Mouse (Mus musculus): ENCODE results near the gene Cdk6. TPM values are rescaled to one million over a fixed set of nuclear protein-coding genes. Genes with fewer than 3 reads are reported as not detected.

Cdk6 gene
- total RNA-seq, 2 experiments from 2014 or later = 1.4 to 2.1 TPM

DNA sequence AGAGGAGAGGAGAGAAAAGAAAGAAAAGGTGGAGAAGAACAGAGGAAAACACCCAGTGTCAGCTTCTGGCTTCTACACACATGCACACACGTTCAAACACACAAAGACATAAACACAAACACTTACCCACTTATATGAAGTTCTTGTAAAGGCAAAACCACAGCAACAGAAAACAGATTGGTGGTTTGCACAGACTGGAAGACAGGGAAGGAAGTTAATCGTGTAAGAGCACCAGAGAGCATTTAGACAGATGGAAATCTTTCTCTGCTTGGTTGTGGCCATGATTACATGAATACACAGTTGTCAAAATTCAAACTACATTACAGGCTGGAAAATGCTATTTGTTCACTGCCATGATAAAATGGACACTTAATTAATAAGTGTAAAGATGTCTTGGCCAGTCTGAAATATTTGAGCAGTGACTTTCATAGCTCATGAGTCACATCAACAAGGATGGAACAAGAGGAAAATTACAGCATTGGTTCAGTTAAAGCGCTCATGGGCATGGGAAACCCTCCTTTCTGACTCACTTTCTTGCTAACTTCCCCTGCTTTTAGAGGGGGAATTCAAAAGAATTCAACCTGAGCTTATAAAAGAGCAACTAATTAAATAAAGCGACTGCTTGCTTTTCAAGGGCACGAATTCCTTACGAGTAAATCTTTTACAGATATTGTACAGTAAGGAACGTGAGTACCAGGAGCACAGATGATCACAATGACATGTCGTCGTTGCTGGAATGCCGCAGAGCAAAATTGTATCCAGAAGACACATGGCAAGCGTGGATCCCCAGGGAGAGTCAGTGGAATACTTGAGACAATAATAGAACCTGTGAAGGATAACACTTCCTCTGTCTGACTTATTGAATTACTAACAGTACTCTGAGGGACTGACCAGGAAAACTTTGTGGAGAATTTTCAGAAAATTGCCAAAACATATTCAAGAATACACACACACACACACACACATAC is 197.5 kb downstream of the Cdk6 start:
- no peak for DNase-seq
- intact Hi-C loops (cut with DNase I) = no loop called here

GRCm38 (mm10) chr5:3541871-3542270 is 200.6 kb downstream of the Cdk6 start:
- DNase-seq = no peak
- intact Hi-C loops (cut with DNase I) = no loop called here

- intact Hi-C loops (cut with DNase I) = no loop called here
- DNase-seq = peak; percentile 94 to 96
Observed at GRCm38 (mm10) chr5:3543629-3544479, 202.6 kb downstream of the Cdk6 start, which contains the start of gene Fam133b. TSS of gene Fam133b (plus strand) at chr5:3543833.

- DNase-seq = no peak
- intact Hi-C loops (cut with DNase I) = no loop called here
Observed at GRCm38 (mm10) chr5:3544480-3544769, 203.1 kb downstream of the Cdk6 start.

DNA sequence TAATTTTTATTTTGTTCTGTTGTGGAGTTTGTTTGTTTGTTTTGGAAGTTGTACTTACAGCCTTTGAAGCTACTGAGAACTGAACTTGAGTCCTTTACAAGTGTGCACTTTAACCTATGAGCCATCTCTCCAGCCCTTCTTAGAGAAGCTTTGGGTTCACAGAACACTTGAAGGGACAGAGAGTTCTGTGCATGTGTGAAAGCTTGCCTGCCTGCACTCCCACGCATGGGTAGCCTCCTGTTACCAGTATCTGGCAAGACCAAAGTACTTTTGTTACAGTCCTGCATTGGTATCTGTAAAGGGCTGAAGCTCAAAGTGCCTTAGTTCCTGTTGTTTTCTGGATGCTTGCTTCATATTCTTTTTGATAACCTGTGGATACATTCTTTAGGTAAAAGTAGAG is 204.9 kb downstream of the Cdk6 start:
- no peak for DNase-seq
- intact Hi-C loops (cut with DNase I) = no loop called here

DNA sequence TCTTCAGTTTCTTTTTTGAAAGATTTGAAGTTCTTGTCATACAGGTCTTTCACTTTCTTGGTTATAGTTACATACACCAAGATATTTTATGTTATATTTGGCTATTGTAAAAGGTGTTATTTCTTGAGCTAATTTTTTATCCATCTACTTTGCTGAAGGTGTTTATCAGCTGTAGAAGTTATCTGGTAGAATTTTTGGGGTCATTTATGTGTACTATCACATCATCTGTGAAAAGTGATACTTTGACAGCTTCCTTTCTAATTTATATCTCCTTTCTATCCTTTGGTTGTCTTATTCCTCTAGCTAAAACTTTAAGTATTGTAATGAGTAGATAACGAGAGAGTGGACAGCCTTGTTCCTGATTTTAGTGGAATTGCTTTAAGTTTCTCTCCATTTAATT is 210.2 kb downstream of the Cdk6 start:
- intact Hi-C loops (cut with DNase I) = no loop called here
- DNase-seq = no peak

DNA sequence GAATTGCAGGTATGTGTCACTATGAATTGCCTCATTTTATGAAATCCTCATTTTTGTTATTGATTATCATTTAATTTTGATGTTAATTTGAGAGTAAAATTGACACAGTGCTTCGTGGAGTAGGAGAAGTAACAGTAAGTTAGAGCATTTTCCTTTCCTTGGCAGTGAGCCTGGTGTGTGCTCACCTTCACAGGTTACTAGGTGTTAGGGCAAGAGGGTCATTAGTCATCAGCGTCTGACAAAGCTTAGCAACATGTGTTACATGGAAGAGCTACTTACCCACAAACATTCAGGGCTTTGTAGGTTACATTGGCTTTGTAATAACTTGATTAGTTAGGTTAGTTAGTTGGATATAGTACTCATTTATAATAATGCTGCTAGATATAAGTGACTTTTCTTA is 212.9 kb downstream of the Cdk6 start:
- no peak for DNase-seq
- intact Hi-C loops (cut with DNase I) = no loop called here

DNA sequence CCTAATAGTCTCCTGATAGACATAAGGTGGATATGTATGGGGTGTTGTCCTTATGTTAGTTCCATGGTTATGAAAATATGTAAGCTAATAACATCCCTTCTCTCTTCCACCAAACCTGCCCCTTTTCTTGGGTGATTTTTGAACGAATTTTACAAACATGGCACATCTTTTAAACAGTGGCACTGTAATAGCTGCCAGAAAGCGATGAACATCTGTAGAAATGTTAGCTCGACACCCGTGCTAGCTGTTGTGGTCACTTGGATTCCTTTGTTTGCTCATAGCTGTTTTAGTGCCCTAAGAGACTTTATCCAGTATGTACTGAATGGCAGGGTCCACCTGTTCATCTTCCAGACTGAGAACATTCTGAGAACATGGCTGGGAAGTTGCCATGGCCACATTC is 230.0 kb downstream of the Cdk6 start, which contains the start of gene 1700109H08Rik:
Gene 1700109H08Rik, plus strand, starts transcription at position 301 of the 400 bp plus-strand sequence.
- no peak for DNase-seq
- intact Hi-C loops (cut with DNase I) = no loop called here

- intact Hi-C loops (cut with DNase I) = no loop called here
- no peak for DNase-seq
Observed at GRCm38 (mm10) chr5:3574825-3575224, 233.5 kb downstream of the Cdk6 start.

DNA sequence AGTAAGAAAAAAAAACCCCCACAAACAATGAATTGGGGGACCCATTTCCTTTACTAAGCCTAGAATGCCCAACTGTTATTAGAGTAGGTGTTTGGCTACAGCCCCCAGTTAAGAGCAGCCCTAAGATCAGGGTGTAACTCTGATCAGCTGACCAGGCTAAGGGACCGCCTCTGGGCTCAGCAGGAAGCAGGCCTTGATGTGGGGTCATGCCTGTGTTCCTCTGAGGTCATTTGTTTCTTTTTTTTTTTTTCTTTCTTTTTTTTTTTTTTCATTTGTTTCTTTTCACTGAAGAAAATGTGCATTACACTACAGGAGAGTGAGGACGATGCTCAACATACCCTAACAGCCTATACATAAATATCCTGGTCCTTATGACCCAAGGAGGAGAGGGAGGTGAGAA is 236.7 kb downstream of the Cdk6 start:
- DNase-seq = no peak
- intact Hi-C loops (cut with DNase I) = no loop called here

DNA sequence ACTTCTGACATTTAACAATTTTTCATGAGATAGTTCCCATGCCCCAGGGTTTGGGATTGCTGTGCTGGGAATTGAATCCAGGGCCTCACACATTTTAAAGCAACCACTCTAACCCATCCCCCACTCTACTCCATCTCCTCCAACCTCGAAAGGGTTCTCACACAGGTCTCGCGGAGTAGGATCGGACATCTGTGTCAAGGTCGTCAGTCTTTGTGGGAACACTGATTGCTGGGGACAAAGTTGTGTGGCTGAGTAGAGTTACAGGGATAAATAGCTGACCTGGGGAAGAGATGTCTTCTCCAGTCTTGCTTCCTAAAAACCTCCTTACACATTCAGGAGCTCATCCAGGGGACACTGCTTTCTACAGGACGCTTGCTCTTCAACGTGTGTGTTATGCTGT is 237.8 kb downstream of the Cdk6 start:
- intact Hi-C loops (cut with DNase I) = no loop called here
- DNase-seq = no peak

Other genes starting within 250 kb of the Cdk6 start
- 10 to 100 TPM; 11.6 to 14.9 TPM for gene Fam133b, start 202.3 kb downstream of the Cdk6 start, total RNA-seq (2021)
- 1 to 10 TPM; 3.9 to 5.5 TPM for gene 1700109H08Rik, start 230.1 kb downstream of the Cdk6 start, total RNA-seq (2021)

All from gastrocnemius, postnatal 36 days (tissue).